Mouse (Mus musculus) left cerebral cortex, adult 8-10 months (tissue): ENCODE measurements around the gene Ksr2. TPM values are rescaled to one million over a fixed set of nuclear protein-coding genes. Genes with fewer than 3 reads are reported as not detected.

Experiments used
- DNase-seq, 2 experiments: peaks; one replicate each; pipeline ENCODE4 v3.0.0; 2022; ENCODE audit warnings: low spot score in 2 of 2
- total RNA-seq, 4 experiments: library from RNA; stranded (reverse); gene quantifications; 2 replicates each; pipeline ENCODE4 v1.2.4; 2022

The Ksr2 gene
- total RNA-seq, 4 experiments from 2014 or later: 40.3 to 43.9 (median 41.3) TPM

DNA sequence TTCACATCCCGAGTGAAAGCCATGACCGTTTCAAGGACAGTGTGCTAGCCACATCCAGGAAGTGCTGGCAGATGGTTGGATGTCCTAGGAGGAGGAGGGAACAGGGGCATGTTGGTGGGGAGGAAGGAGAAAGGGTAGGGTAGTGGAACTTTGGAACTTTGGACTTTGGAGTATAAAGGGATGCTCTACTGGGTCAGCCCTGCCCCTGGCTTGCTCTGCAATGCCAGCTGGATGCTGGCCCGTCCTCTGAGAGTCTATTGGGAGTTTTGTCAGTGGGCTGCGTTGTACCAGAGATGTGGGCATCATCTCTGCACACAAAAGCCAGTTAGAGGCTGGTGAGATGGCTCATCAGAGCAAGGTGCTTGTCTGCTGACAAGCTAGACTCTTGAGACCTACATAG, 107.4 kb downstream of the Ksr2 start:
- no peak for DNase-seq

- DNase-seq: no peak
Measured at GRCm38 (mm10) chr5:117521701-117522100, 107.9 kb downstream of the Ksr2 start.

DNA sequence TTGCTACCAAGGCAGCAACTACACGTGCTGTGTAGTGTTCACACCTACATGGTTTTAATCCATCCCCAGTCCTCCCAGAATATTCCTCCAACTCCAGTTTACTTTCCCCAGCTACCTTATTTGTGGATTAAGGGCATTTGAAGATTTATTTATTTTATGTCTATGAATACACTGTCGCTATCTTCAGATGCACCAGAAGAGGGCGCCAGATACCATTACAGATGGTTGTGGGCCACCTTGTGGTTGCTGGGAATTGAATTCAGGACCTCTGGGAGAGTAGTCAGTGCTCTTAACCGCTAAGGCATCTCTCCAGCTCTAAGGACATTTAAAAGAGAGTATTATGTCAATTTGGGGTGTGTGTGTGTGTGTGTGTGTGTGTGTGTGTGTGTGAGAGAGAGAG, 108.7 kb downstream of the Ksr2 start:
- DNase-seq: no peak

GRCm38 (mm10) chr5:117523010-117523409, 109.2 kb downstream of the Ksr2 start:
- DNase-seq: no peak

DNA sequence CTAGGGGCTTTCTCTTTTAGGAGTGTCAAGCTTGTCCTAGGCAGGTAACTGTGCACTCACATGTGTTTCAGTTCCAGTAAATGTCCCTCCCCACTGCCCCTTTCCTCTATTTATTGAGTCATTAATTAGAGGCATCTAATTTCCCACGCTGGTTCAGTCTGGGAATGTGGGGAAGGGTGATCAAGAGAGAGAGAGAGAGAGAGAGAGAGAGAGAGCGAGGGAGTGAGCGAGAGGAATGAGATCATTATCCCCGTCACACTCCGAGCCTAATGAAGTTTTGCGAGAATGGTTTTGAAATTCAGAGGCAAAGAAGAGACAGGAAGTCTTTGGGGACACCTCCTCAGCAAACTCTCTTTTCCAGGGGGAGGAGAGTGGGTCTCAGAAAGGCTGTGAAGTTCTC, 117.2 kb downstream of the Ksr2 start:
- no peak for DNase-seq

GRCm38 (mm10) chr5:117539221-117539620, 125.4 kb downstream of the Ksr2 start:
- DNase-seq: no peak

DNA sequence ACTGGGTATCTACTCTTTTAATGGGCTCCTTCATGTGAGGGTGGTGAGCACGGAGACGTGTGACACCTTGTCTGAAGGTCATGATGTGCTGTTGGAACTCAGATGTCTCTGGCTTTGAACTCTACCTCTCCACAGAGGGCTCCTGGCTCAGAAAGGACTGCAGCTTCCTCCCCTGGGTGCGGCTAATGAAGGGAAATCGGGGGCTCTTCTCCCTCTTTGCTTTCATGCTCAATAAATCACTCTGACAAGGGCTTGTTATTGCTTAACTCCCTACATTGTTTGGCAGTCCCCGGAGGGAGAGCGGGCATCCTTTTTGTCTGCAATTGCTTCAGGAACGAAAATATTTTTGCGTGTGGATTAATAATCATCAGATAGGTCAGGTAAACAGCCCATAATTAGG, 127.9 kb downstream of the Ksr2 start:
- DNase-seq: no peak

- no peak for DNase-seq
Measured at GRCm38 (mm10) chr5:117546694-117547268, 133.0 kb downstream of the Ksr2 start.

GRCm38 (mm10) chr5:117550992-117551391, 137.2 kb downstream of the Ksr2 start:
- DNase-seq: peak in 1 of 2 experiments; percentile 32

GRCm38 (mm10) chr5:117552096-117552495, 138.3 kb downstream of the Ksr2 start:
- DNase-seq: no peak

DNA sequence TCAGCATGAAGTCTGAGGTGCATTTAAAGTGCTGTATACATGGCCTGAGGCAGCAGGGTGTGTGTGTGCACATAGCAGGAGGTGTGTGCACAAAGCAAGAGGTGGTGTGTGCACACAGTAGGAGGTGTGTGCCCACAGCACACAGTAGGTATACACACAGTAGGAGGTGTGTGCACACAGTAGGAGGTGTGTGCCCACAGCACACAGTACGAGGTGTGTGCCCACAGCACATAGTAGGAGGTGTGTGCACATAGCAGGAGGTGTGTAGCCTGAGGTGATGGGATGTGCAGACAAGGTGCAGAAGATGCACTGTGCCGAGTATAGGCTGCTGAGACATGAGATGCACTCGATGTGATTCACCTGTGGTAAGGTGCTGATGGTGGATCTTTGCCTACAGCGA, 140.7 kb downstream of the Ksr2 start:
- no peak for DNase-seq

DNA sequence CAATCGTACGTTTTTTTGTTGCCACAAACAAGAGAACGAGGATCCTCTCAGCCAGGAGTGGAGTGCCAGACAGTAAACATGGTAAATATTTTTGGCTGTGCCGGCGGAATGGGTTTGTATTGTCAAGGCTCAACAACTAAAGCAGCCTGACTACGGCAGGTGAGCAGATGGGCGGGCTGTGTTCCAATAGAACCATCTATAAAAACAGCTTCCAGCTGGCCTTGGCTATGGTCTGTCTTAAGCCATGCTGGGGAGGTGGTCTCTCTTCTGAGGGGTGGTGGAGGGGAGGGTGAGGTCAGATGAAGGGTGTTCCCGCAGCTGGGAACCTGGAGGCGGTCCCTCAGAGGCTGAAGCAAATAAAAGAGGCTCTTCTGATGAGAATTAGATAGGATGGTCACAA, 142.8 kb downstream of the Ksr2 start:
- DNase-seq: no peak

DNA sequence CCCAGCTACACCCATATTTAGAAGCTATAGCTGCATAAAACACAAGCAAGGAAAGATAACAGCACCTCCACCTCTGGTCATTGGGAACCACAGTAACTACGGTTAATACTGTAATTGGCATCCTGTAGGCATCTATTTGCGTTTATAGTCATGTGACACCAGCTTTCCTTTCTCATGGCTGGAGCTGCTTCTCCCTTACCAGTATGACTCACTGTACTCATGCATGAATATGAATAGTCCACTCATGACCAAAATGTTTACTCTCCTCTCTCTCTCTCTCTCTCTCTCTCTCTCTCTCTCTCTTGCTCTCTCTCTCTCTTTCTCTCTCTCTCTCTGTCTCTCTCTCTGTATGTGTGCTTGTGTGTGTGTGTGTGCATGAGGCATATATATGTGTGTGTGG, 147.3 kb downstream of the Ksr2 start:
- no peak for DNase-seq

DNA sequence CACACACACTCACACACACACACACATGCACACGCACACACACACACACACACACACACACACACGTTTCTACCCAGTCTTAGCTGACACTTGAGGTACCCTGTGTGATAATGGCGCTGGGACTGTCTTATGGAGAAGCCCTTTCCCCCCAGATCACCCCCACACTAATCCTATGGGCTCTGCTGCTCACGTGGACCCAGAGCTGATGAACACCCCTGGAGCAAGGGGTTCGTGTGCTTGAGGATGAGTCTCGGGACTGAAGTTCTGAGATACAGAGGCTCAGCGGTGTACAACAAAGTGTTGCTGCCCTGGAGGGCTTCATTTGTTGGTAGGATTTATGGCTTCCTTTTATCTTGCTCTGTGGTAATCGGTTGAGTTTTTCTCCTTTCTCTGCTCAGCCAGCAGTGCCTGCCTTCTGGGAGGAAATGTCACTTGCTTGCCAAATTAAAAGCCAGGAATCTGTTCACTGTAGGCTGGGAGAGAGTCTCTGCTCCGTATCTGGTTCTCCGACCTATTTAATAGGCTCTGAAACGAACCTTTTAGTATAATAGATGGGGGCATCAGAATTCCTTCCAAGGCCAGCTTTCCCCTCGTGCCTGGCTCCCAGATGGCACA, 152.4 kb downstream of the Ksr2 start:
- no peak for DNase-seq

DNA sequence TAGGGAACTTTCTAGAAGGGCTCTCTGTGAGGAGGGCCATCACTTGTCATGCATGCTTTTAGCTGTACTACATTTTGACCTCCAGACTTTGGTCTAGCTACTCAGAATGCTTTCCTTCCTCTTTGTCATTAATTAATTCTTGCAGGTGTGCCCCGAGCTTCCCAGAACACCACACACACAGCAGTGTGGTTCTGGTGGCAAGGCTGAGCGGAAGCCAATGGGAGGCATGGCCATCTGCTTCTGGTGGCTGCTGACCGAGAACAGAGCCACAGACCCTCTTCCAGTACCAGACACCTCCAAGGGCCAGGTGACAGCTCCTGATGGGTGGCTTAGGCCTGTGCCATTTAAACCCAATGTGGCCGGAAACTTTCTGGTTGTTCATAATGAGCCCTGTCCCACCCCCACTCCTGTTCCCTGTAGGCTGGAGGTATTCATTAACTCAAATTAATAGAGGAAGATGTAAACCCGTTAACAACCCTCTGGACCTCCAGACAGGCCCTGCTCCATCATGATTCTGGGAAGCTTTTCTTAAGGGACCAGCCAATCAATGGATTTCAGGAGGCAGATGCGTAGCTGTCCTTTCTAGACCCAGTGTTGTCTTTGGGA, 155.5 kb downstream of the Ksr2 start:
- DNase-seq: no peak

- no peak for DNase-seq
Measured at GRCm38 (mm10) chr5:117572428-117572827, 158.6 kb downstream of the Ksr2 start.

DNA sequence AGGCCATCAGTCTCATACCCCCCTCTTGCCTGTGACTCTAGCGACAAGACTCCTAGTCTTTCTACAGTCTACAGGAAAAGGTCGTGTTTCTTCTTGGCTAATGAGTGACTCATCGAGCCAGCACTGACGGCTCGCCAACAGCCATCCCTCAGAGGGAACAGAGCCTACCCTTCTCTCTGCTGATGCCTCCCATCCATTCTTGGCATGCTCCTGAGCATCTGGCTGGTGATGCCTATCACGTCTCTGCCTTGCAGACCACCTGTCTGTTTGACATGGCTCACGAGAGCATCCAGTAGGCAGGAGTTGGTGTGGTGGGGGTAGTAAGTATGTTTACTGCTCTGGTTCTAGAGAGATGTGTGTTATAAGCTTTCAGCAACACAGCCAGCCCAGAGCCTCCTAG, 161.1 kb downstream of the Ksr2 start:
- DNase-seq: peak in 1 of 2 experiments; percentile 54

- DNase-seq: peak in 1 of 2 experiments; percentile 52
Measured at GRCm38 (mm10) chr5:117577598-117577997, 163.8 kb downstream of the Ksr2 start.

GRCm38 (mm10) chr5:117581711-117582110, 167.9 kb downstream of the Ksr2 start:
- DNase-seq: no peak

- DNase-seq: no peak
Measured at GRCm38 (mm10) chr5:117584428-117584827, 170.6 kb downstream of the Ksr2 start.

- no peak for DNase-seq
Measured at GRCm38 (mm10) chr5:117589266-117589665, 175.5 kb downstream of the Ksr2 start.

GRCm38 (mm10) chr5:117593273-117593672, 179.5 kb downstream of the Ksr2 start:
- no peak for DNase-seq

DNA sequence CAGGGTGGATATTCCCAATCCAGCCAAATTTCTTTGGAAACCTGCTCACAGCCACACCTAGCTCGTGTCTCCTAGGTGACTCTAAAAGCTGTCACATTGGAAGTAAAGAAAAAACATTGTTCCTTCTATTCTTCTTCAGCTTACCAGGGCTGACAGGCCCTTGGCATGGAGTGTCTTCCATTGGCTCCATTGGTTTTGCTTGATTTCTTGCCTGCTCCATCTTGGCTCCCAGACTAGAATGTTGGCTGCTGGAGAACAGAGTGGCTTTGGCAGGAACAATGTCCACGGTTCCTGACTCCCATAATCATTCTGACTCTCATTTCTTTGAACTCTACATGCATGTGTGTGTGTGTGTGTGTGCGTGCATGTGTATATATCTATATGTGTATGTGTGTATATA, 183.0 kb downstream of the Ksr2 start:
- no peak for DNase-seq
